Mouse (Mus musculus): ENCODE data around the gene Lcn12. TPM values are rescaled to one million over a fixed set of nuclear protein-coding genes. Genes with fewer than 3 reads are reported as not detected.

The Lcn12 gene
- polyA plus RNA-seq, 1 experiment from 2014 or later, result not detected

GRCm38 (mm10) chr2:25482969-25483368 is 10.7 kb downstream of the Lcn12 start:
- Histone ChIP-seq H3K27ac (ENCODE audit: low read depth, low read length) (no peak overlapping the region), H3K4me1 (ENCODE audit: control insufficient read depth, insufficient read depth, low read length) (no peaks in the 10 kb centered on the region), H3K4me2 (replicated peaks; ENCODE audit: low read depth, low read length) (no peak overlapping the region), H3K36me3 (ENCODE audit: control insufficient read depth, insufficient read depth, low read length) (no peaks in the 10 kb centered on the region), H3K9ac (ENCODE audit: low read depth, low read length) (no peak overlapping the region), H3K9me3 (ENCODE audit: control insufficient read depth, low read length) (no peaks in the 10 kb centered on the region), H3K4me3 (ENCODE audit: low read length) (no peak overlapping the region), H3K27me3 (ENCODE audit: control insufficient read depth, insufficient read depth, low read length) (no peaks in the 10 kb centered on the region)
- 27% methylated on average over 7 of the region's 7 CpGs for WGBS
- no peak for ATAC-seq (ENCODE audit: low FRiP score, low TSS enrichment)

- no peak overlapping the region for H3K4me3 ChIP-seq (ENCODE audit: low read length)
- H3K36me3 ChIP-seq (ENCODE audit: control insufficient read depth, insufficient read depth, low read length), result no peaks in the 10 kb centered on the region
- H3K27me3 ChIP-seq (ENCODE audit: control insufficient read depth, insufficient read depth, low read length), result no peaks in the 10 kb centered on the region
- no peak overlapping the region for H3K4me2 ChIP-seq (replicated peaks; ENCODE audit: low read depth, low read length)
- H3K4me1 ChIP-seq (ENCODE audit: control insufficient read depth, insufficient read depth, low read length), result no peaks in the 10 kb centered on the region
- H3K27ac ChIP-seq (ENCODE audit: low read depth, low read length), result no peak overlapping the region
- 90% methylated on average over 1 of the region's 1 CpGs for WGBS
- H3K9me3 ChIP-seq (ENCODE audit: control insufficient read depth, low read length), result no peaks in the 10 kb centered on the region
- ATAC-seq (ENCODE audit: low FRiP score, low TSS enrichment), result no peak
- no peak overlapping the region for H3K9ac ChIP-seq (ENCODE audit: low read depth, low read length)
Observed at GRCm38 (mm10) chr2:25480541-25480940, 13.2 kb downstream of the Lcn12 start.

GRCm38 (mm10) chr2:25479551-25480311 is 14.0 kb downstream of the Lcn12 start:
- no peak for ATAC-seq (ENCODE audit: low FRiP score, low TSS enrichment)
- no peaks in the 10 kb centered on the region for H3K9me3 ChIP-seq (ENCODE audit: control insufficient read depth, low read length)
- no peaks in the 10 kb centered on the region for H3K27me3 ChIP-seq (ENCODE audit: control insufficient read depth, insufficient read depth, low read length)
- H3K4me1 ChIP-seq (ENCODE audit: control insufficient read depth, insufficient read depth, low read length), result no peaks in the 10 kb centered on the region
- WGBS, result 58% methylated on average over 10 of the region's 10 CpGs
- H3K36me3 ChIP-seq (ENCODE audit: control insufficient read depth, insufficient read depth, low read length), result no peaks in the 10 kb centered on the region
- H3K4me2 ChIP-seq (replicated peaks; ENCODE audit: low read depth, low read length), result no peak overlapping the region
- H3K9ac ChIP-seq (ENCODE audit: low read depth, low read length), result no peak overlapping the region
- no peak overlapping the region for H3K27ac ChIP-seq (ENCODE audit: low read depth, low read length)
- no peak overlapping the region for H3K4me3 ChIP-seq (ENCODE audit: low read length)

- H3K4me2 ChIP-seq (replicated peaks; ENCODE audit: low read depth, low read length), result no peak overlapping the region
- H3K27ac ChIP-seq (ENCODE audit: low read depth, low read length), result no peak overlapping the region
- H3K27me3 ChIP-seq (ENCODE audit: control insufficient read depth, insufficient read depth, low read length), result no peaks in the 10 kb centered on the region
- H3K4me3 ChIP-seq (ENCODE audit: low read length), result no peak overlapping the region
- no peaks in the 10 kb centered on the region for H3K4me1 ChIP-seq (ENCODE audit: control insufficient read depth, insufficient read depth, low read length)
- no peaks in the 10 kb centered on the region for H3K36me3 ChIP-seq (ENCODE audit: control insufficient read depth, insufficient read depth, low read length)
- no peaks in the 10 kb centered on the region for H3K9me3 ChIP-seq (ENCODE audit: control insufficient read depth, low read length)
- WGBS, result 89% methylated on average over 3 of the region's 3 CpGs
- no peak overlapping the region for H3K9ac ChIP-seq (ENCODE audit: low read depth, low read length)
- no peak for ATAC-seq (ENCODE audit: low FRiP score, low TSS enrichment)
Observed at GRCm38 (mm10) chr2:25477967-25478675, 15.6 kb downstream of the Lcn12 start.

- no peak overlapping the region for H3K9ac ChIP-seq (ENCODE audit: low read depth, low read length)
- H3K36me3 ChIP-seq (ENCODE audit: control insufficient read depth, insufficient read depth, low read length), result no peaks in the 10 kb centered on the region
- H3K9me3 ChIP-seq (ENCODE audit: control insufficient read depth, low read length), result no peaks in the 10 kb centered on the region
- 88% methylated on average over 8 of the region's 8 CpGs for WGBS
- H3K4me2 ChIP-seq (replicated peaks; ENCODE audit: low read depth, low read length), result no peak overlapping the region
- ATAC-seq (ENCODE audit: low FRiP score, low TSS enrichment), result no peak
- no peak overlapping the region for H3K4me3 ChIP-seq (ENCODE audit: low read length)
- no peaks in the 10 kb centered on the region for H3K27me3 ChIP-seq (ENCODE audit: control insufficient read depth, insufficient read depth, low read length)
- H3K27ac ChIP-seq (ENCODE audit: low read depth, low read length), result no peak overlapping the region
- H3K4me1 ChIP-seq (ENCODE audit: control insufficient read depth, insufficient read depth, low read length), result no peaks in the 10 kb centered on the region
Observed at GRCm38 (mm10) chr2:25477541-25477940, 16.2 kb downstream of the Lcn12 start.

GRCm38 (mm10) chr2:25472550-25472949 is 21.2 kb downstream of the Lcn12 start:
- no peaks in the 10 kb centered on the region for H3K9me3 ChIP-seq (ENCODE audit: control insufficient read depth, low read length)
- no peaks in the 10 kb centered on the region for H3K27me3 ChIP-seq (ENCODE audit: control insufficient read depth, insufficient read depth, low read length)
- no peaks in the 10 kb centered on the region for H3K36me3 ChIP-seq (ENCODE audit: control insufficient read depth, insufficient read depth, low read length)
- 77% methylated on average over 2 of the region's 2 CpGs for WGBS
- H3K9ac ChIP-seq (ENCODE audit: low read depth, low read length), result no peak overlapping the region
- no peak overlapping the region for H3K27ac ChIP-seq (ENCODE audit: low read depth, low read length)
- no peak overlapping the region for H3K4me2 ChIP-seq (replicated peaks; ENCODE audit: low read depth, low read length)
- no peaks in the 10 kb centered on the region for H3K4me1 ChIP-seq (ENCODE audit: control insufficient read depth, insufficient read depth, low read length)
- no peak for ATAC-seq (ENCODE audit: low FRiP score, low TSS enrichment)
- H3K4me3 ChIP-seq (ENCODE audit: low read length), result no peak overlapping the region

- Histone ChIP-seq H3K36me3 (ENCODE audit: control insufficient read depth, insufficient read depth, low read length) (no peaks in the 10 kb centered on the region), H3K4me1 (ENCODE audit: control insufficient read depth, insufficient read depth, low read length) (no peaks in the 10 kb centered on the region), H3K4me2 (replicated peaks; ENCODE audit: low read depth, low read length) (no peak within 1 kb of the TSS), H3K27ac (ENCODE audit: low read depth, low read length) (no peak within 1 kb of the TSS), H3K9ac (ENCODE audit: low read depth, low read length) (no peak within 1 kb of the TSS), H3K9me3 (ENCODE audit: control insufficient read depth, low read length) (no peaks in the 10 kb centered on the region), H3K4me3 (ENCODE audit: low read length) (no peak within 1 kb of the TSS), H3K27me3 (ENCODE audit: control insufficient read depth, insufficient read depth, low read length) (no peaks in the 10 kb centered on the region)
- ATAC-seq (ENCODE audit: low FRiP score, low TSS enrichment), result no peak
- WGBS, result 50% methylated on average over 6 of the region's 6 CpGs
Observed at GRCm38 (mm10) chr2:25469969-25470368, 23.7 kb downstream of the Lcn12 start, which contains the start of gene Ptgds. TSS of gene Ptgds (minus strand) at chr2:25470046.

GRCm38 (mm10) chr2:25468962-25469915 is 24.5 kb downstream of the Lcn12 start:
- Histone ChIP-seq H3K9me3 (ENCODE audit: control insufficient read depth, low read length) (no peaks in the 10 kb centered on the region), H3K4me1 (ENCODE audit: control insufficient read depth, insufficient read depth, low read length) (no peaks in the 10 kb centered on the region), H3K4me2 (replicated peaks; ENCODE audit: low read depth, low read length) (no peak overlapping the region), H3K27me3 (ENCODE audit: control insufficient read depth, insufficient read depth, low read length) (no peaks in the 10 kb centered on the region), H3K9ac (ENCODE audit: low read depth, low read length) (no peak overlapping the region), H3K27ac (ENCODE audit: low read depth, low read length) (no peak overlapping the region), H3K36me3 (ENCODE audit: control insufficient read depth, insufficient read depth, low read length) (no peaks in the 10 kb centered on the region), H3K4me3 (ENCODE audit: low read length) (no peak overlapping the region)
- ATAC-seq (ENCODE audit: low FRiP score, low TSS enrichment), result no peak
- 77% methylated on average over 10 of the region's 10 CpGs for WGBS

Data from kidney, embryonic 14.5 days (tissue).